Mouse (Mus musculus) E14TG2a.4 (cell line): Measurements from ENCODE around the gene Rps9.

Experiments
- CTCF ChIP-seq: conservative IDR thresholded peaks from 2 replicates; pipeline ENCODE4 v1.5.1; 2014; ENCODE audit warnings: low read length
- POU5F1 ChIP-seq: IDR thresholded peaks from 2 replicates; pipeline ENCODE4 v1.6.1; 2014; ENCODE audit warnings: low read length, borderline replicate concordance

DNA sequence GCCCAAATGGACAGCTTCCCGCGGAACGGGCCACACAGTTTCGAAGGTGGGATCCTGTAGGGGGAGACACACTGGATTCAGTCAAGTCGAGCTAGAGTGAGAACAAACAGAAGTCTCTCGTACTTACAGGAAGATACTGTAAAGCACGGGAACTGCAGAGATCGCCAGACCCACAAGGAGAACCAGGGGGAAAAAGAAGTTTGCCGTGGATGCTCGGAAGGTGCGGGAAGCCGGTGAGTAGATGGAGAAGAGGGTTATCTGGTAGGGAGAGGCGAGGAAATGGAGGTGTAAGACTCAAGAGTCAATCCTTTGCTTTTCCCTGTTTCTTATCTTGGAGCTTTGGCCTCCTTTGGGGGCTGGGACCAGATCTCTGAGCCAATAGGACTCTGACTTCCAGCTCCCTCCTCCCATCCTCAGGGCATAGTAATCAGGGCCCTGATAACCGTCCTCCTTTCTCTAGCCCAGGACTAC, 36.8 kb upstream of the Rps9 start:
- TF ChIP-seq CTCF (no peak; the same call in 1 of the 2 replicates), POU5F1 (no peak)
